Mouse (Mus musculus): ENCODE measurements at regions not wholly inside any gene's neighbourhood (a gene's known extent, or its start where the extent isn't known, plus 50 kb on each side); places are given as distances from the start of the nearest gene placed in this dataset.
A peak's percentile ranks its signal among the peaks of the same experiment; 100 is the strongest.

GRCm38 (mm10) chr14:78790374-78790773 lies 57.8 kb upstream of the Dgkh start:
- DNase-seq (ENCODE audit: low read depth, low spot score), result peak; percentile 6
- Histone ChIP-seq H3K27ac (ENCODE audit: control insufficient read depth, low read depth, low read length) (no peak overlapping the region), H3K4me3 (ENCODE audit: control insufficient read depth in 1 of 2, insufficient read depth in 1 of 2, low read depth in 2 of 2, low read length in 2 of 2) (no peak overlapping the region), H3K27me3 (ENCODE audit: control insufficient read depth in 1 of 2, insufficient read depth in 2 of 2, low read length in 2 of 2) (no peaks in the 10 kb centered on the region; a peak in 1 of 4 replicates), H3K79me2 (ENCODE audit: control insufficient read depth, insufficient read depth, low read length, poor library complexity) (no peaks in the 10 kb centered on the region), H3K9me3 (replicated peaks; ENCODE audit: insufficient read depth, low read length) (no peaks in the 10 kb centered on the region), H3K9ac (ENCODE audit: control insufficient read depth, low read depth, low read length, poor library complexity, severe bottlenecking) (no peak overlapping the region), H3K4me1 (ENCODE audit: control insufficient read depth in 1 of 2, insufficient read depth in 2 of 2, low read length in 2 of 2) (no peaks in the 10 kb centered on the region), H3K36me3 (ENCODE audit: control insufficient read depth in 1 of 2, insufficient read depth in 2 of 2, low read length in 2 of 2) (no peaks in the 10 kb centered on the region)
- TF ChIP-seq ZNF384 (IDR thresholded peaks at IDR 0.05; ENCODE audit: low read depth, low read length) (no peak), ETS1 (IDR thresholded peaks at IDR 0.05; ENCODE audit: low read depth, low read length) (no peak), NELFE (IDR thresholded peaks at IDR 0.05; ENCODE audit: low read depth, low read length) (no peak), UBTF (IDR thresholded peaks at IDR 0.05; ENCODE audit: borderline replicate concordance, insufficient read depth, low read depth, low read length) (no peak), RCOR1 (IDR thresholded peaks at IDR 0.05; ENCODE audit: low read depth, low read length) (no peak), KAT2A (conservative IDR thresholded peaks at IDR 0.05; ENCODE audit: low read depth, low read length) (no peak)

- H3K4me1 ChIP-seq (ENCODE audit: control insufficient read depth in 1 of 2, insufficient read depth in 2 of 2, low read length in 2 of 2), result no peaks in the 10 kb centered on the region
- no peak overlapping the region for H3K27ac ChIP-seq (ENCODE audit: control insufficient read depth, low read depth, low read length)
- no peak overlapping the region for H3K4me3 ChIP-seq (ENCODE audit: control insufficient read depth in 1 of 2, insufficient read depth in 1 of 2, low read depth in 2 of 2, low read length in 2 of 2)
- H3K79me2 ChIP-seq (ENCODE audit: control insufficient read depth, insufficient read depth, low read length, poor library complexity), result no peaks in the 10 kb centered on the region
- no peaks in the 10 kb centered on the region for H3K36me3 ChIP-seq (ENCODE audit: control insufficient read depth in 1 of 2, insufficient read depth in 2 of 2, low read length in 2 of 2)
- no peak overlapping the region for H3K9ac ChIP-seq (ENCODE audit: control insufficient read depth, low read depth, low read length, poor library complexity, severe bottlenecking)
- no peaks in the 10 kb centered on the region; a peak in 1 of 4 replicates for H3K27me3 ChIP-seq (ENCODE audit: control insufficient read depth in 1 of 2, insufficient read depth in 2 of 2, low read length in 2 of 2)
- H3K9me3 ChIP-seq (replicated peaks; ENCODE audit: insufficient read depth, low read length), result no peaks in the 10 kb centered on the region
- no peak for DNase-seq (ENCODE audit: low read depth, low spot score)
- no peak for TF ChIP-seq MXI1 (IDR thresholded peaks at IDR 0.05; ENCODE audit: low read depth, low read length)
- no peak for TF ChIP-seq GABPA (IDR thresholded peaks at IDR 0.05; ENCODE audit: low read depth, low read length)
- TF ChIP-seq NELFE (IDR thresholded peaks at IDR 0.05; ENCODE audit: low read depth, low read length), result no peak
- no peak for TF ChIP-seq EP300 (IDR thresholded peaks at IDR 0.05; ENCODE audit: low read depth in 1 of 2, low read length in 2 of 2)
- no peak for TF ChIP-seq RAD21 (IDR thresholded peaks at IDR 0.05; ENCODE audit: low read depth, low read length)
- TF ChIP-seq USF2 (IDR thresholded peaks at IDR 0.05; ENCODE audit: borderline replicate concordance in 1 of 2, insufficient read depth in 1 of 2, low read depth in 1 of 2, low read length in 2 of 2), result no peak
- TF ChIP-seq UBTF (IDR thresholded peaks at IDR 0.05; ENCODE audit: borderline replicate concordance, insufficient read depth, low read depth, low read length), result no peak
- TF ChIP-seq MYC (IDR thresholded peaks at IDR 0.05; ENCODE audit: low read depth, low read length), result no peak
- TF ChIP-seq SIN3A (IDR thresholded peaks at IDR 0.05; ENCODE audit: low read length), result no peak
- no peak for TF ChIP-seq TAL1 (IDR thresholded peaks at IDR 0.05; ENCODE audit: low read length)
- no peak for TF ChIP-seq MAFK (IDR thresholded peaks at IDR 0.05; ENCODE audit: borderline replicate concordance, low read depth, low read length)
These were observed 52.1 kb upstream of the Vwa8 start for GRCm38 (mm10) chr14:78796796-78797195.

Measured in MEL (cell line).